Mouse (Mus musculus): ENCODE measurements around the gene Parn.
A peak's percentile ranks its signal among the peaks of the same experiment; 100 is the strongest.

DNA sequence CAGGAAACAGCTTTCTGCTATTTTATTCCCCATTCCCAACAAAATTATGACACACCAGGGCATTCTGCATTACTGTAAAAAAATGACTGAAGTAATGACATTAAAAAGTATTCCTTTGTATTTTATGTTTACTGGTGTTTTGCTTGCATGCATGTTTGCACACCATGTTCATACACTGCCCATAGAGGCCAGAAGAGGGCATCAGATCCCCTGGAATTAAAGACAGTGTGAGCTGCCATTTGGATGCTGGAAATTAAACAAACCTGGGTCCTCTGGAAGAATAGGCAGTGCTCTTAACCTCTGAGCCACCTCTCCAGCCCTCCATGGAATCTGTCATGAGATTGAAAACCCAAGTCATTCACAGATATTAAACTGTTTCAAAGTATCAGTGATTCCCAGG is 135.1 kb downstream of the Parn start:
- TF ChIP-seq EP300 (IDR thresholded peaks at IDR 0.05; ENCODE audit: low read depth) (no peak), CTCF (IDR thresholded peaks at IDR 0.05; ENCODE audit: low read depth) (peak; percentile 67)
